Mouse (Mus musculus) kidney, postnatal 0 days (tissue): ENCODE data around the gene Gtf2a1l. TPM values are rescaled to one million over a fixed set of nuclear protein-coding genes. Genes with fewer than 3 reads are reported as not detected.

Source experiments
- ATAC-seq: fragments of 200-750 bp; cut with Nextera tagmentation; replicated peaks from 2 replicates; pipeline ENCODE4 v1.8.0; 2017; ENCODE audit warnings: low read depth, moderate number of reproducible peaks, moderate TSS enrichment, moderate library complexity; ENCODE audit not compliant: low FRiP score
- DNase-seq: peaks from one replicate; pipeline ENCODE4 v3.0.0-alpha.2; 2016; ENCODE audit warnings: low spot score
- H3K27ac ChIP-seq: fragments of 300-500 bp; sonication (generic); 2 replicates; pipeline ENCODE4 v1.5.1; 2014; ENCODE audit warnings: mild to moderate bottlenecking
- H3K27me3 ChIP-seq: fragments of 300-500 bp; sonication (generic); 2 replicates; pipeline ENCODE4 v1.6.1; 2014; ENCODE audit warnings: low read length, mixed read lengths; ENCODE audit not compliant: insufficient read depth
- H3K36me3 ChIP-seq: fragments of 300-500 bp; sonication (generic); 2 replicates; pipeline ENCODE4 v1.6.1; 2014; ENCODE audit warnings: low read length, mixed read lengths; ENCODE audit not compliant: insufficient read depth
- H3K4me1 ChIP-seq: fragments of 300-500 bp; sonication (generic); replicated peaks from 2 replicates; pipeline ENCODE4 v1.6.1; 2014; ENCODE audit warnings: antibody characterized with exemption, low read length, mixed read lengths; ENCODE audit not compliant: insufficient read depth
- H3K4me2 ChIP-seq: fragments of 300-500 bp; sonication (generic); 2 replicates; pipeline ENCODE4 v1.6.1; 2014; ENCODE audit warnings: mild to moderate bottlenecking, low read length, moderate library complexity, mixed read lengths
- H3K4me3 ChIP-seq: fragments of 300-500 bp; sonication (generic); replicated peaks from 2 replicates; pipeline ENCODE4 v1.5.1; 2014; ENCODE audit warnings: low read depth, low read length
- H3K9ac ChIP-seq: fragments of 300-500 bp; sonication (generic); 2 replicates; pipeline ENCODE4 v1.6.1; 2014; ENCODE audit warnings: low read depth, low read length
- H3K9me3 ChIP-seq: fragments of 300-500 bp; sonication (generic); replicated peaks from 2 replicates; pipeline ENCODE4 v1.6.1; 2016; ENCODE audit warnings: low read length, inconsistent platforms, mixed read lengths
- CTCF ChIP-seq: IDR thresholded peaks from 2 replicates; pipeline ENCODE4 v1.5.1; 2016; ENCODE audit warnings: antibody characterized with exemption, low read depth, mild to moderate bottlenecking, moderate library complexity
- WGBS: fragments of 180-500 bp; shearing (Covaris S2); extraction: QIAGEN DNeasy Blood & Tissue Kit; methylation state at CpG from one replicate; pipeline ENCODE4 v1.1.7; 2014; 5-methylcytosine and 5-hydroxymethylcytosine counted together
- polyA plus RNA-seq: library from polyadenylated mRNA; unstranded; fragments of >200 nt; fragmentation: Nextera tagmentation; extraction: Ambion mirVana; gene quantifications from 2 replicates; pipeline ENCODE4 v1.2.1, GENCODE M21; 2015

The Gtf2a1l gene
- polyA plus RNA-seq = 0.14 TPM in 1 of 2 replicates, not detected in the other

DNA sequence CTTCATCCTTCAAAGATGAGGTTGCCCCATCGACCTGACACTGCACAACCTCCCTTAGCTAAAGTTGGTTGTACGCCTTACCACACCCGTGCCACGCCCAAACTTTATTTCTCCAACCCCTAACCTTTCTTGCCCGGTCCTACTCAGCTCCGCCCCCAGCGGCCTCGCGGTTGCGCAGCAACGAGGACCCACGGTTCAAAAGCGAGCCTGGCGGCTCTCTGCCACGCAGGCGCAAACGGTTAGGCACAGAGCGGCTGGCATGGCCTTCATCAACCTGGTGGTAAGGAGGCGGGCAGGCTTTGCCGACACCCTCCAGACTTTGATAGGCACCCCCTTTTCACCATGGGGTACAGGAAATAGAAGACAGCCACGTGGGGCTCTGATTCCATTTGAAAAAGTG, at the start of gene Gtf2a1l:
Gtf2a1l (plus strand) TSS at position 209 of the 400 bp plus-strand sequence.
- Histone ChIP-seq H3K36me3 (no peaks in the 10 kb centered on the region), H3K9ac (no peak within 1 kb of the TSS), H3K27me3 (no peaks in the 10 kb centered on the region), H3K9me3 (no peaks in the 10 kb centered on the region), H3K27ac (no peak within 1 kb of the TSS), H3K4me2 (peak within 1 kb of the TSS; percentile 27), H3K4me3 (no peak within 1 kb of the TSS), H3K4me1 (no peaks in the 10 kb centered on the region)
- peak; percentile 20; the same call in 1 of the 2 replicates for TF ChIP-seq CTCF
- WGBS = 33% methylated on average over 21 of the region's 21 CpGs
- no peak for DNase-seq
- ATAC-seq = 0 out of 2 replicates have a peak, but pooled peaks have one; percentile 25

DNA sequence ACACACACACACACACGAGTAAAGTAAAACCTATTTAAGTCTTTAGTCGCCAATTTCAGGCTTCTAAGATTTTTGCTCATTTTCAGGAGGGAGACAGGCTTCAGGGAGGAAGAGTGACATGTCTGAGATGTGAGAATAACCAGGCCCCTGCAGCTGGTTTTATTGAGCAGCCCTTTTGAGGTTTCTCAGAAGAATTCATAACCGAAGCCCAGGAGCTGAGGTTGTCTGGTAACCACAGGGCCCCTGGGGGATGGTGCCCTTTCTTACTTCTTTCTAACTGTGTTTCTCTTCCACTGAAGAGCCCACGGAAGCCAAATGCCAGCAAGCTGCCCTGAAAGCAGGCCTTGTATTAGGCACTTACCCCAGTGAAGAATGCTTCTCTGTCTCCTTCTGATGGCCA, 47.5 kb upstream of the Gtf2a1l start:
- Histone ChIP-seq H3K27me3 (no peaks in the 10 kb centered on the region), H3K4me1 (no peaks in the 10 kb centered on the region; the same call in 1 of the 2 replicates), H3K9me3 (no peaks in the 10 kb centered on the region), H3K4me2 (no peak overlapping the region), H3K4me3 (no peak overlapping the region), H3K36me3 (no peaks in the 10 kb centered on the region), H3K27ac (no peak overlapping the region), H3K9ac (no peak overlapping the region)
- TF ChIP-seq CTCF = no peak
- 89% methylated on average over 4 of the region's 4 CpGs for WGBS
- ATAC-seq = no peak
- no peak for DNase-seq

DNA sequence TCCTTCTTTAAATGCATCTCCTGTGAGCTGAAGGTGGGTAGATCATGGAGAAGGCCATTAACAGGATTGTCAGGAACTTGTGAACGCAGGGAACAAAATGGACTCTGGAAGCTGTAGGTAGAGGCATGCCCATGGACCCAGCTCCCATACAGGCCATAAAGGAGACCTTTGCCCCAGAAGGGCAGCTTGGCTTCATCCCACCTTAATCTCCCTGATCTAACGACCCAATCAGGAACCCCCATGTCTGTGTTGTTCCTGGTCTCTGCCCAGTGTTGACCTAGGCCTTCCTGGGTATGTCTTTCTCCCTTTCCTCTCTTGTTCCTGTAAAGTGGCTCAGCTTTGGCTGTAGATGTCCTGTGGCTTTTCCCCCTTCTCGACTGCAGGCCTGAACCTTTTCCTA, 47.1 kb upstream of the Gtf2a1l start:
- Histone ChIP-seq H3K9ac (no peak overlapping the region), H3K4me1 (no peaks in the 10 kb centered on the region; the same call in 1 of the 2 replicates), H3K4me3 (no peak overlapping the region), H3K27ac (no peak overlapping the region), H3K4me2 (no peak overlapping the region), H3K27me3 (no peaks in the 10 kb centered on the region), H3K36me3 (no peaks in the 10 kb centered on the region), H3K9me3 (no peaks in the 10 kb centered on the region)
- no peak for DNase-seq
- 91% methylated on average over 3 of the region's 3 CpGs for WGBS
- no peak for ATAC-seq
- no peak for TF ChIP-seq CTCF

DNA sequence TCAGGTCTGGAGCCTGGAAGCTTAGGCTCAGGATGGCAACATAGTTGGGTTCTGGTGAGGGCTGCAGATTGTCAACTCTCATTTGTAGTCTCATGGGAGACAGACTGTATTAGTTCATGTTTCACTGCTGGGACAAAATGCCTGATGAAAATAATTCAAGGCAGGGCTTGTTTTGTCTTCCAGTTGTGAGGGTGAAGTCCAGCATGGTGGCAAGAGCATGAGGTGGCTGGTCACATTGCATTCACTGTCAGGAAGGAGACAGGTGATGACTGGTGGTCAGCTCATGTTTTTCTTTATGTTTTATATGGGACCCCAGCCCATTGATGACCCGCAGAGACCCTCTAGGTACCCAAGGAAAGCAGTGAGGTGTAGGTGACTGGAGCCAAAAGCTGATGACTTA, 45.7 kb upstream of the Gtf2a1l start:
- WGBS = 88% methylated on average over 1 of the region's 1 CpGs
- no peak overlapping the region for H3K9ac ChIP-seq
- H3K4me2 ChIP-seq = no peak overlapping the region
- H3K4me1 ChIP-seq = peaks cover 8% of the 10 kb centered on the region; the same call in 1 of the 2 replicates
- no peaks in the 10 kb centered on the region for H3K27me3 ChIP-seq
- no peak overlapping the region for H3K4me3 ChIP-seq
- ATAC-seq (no peak), DNase-seq (no peak)
- H3K9me3 ChIP-seq = no peaks in the 10 kb centered on the region
- TF ChIP-seq CTCF = no peak
- H3K36me3 ChIP-seq = no peaks in the 10 kb centered on the region
- H3K27ac ChIP-seq = no peak overlapping the region

DNA sequence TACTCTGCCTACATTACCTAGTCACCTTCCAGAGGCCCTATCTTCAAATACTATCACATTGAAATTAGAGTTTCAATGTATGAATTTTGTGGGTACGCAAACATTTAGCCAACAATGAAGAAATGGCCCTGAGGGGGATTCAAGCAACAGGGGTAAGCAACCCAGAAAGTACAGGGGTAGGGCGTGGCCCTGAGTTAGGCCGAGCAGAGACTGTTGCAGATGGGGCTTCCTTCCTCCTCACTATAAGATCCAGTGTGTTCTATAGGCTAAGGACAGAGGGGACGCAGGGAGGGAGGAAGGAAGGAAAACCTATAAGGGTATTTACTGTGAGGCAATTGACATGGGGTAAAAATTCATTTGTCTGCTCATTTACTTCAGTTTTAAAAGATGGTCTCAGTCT, 44.1 kb upstream of the Gtf2a1l start:
- no peak overlapping the region for H3K9ac ChIP-seq
- no peaks in the 10 kb centered on the region for H3K36me3 ChIP-seq
- no peak for ATAC-seq
- peaks cover 13% of the 10 kb centered on the region; the same call in 1 of the 2 replicates for H3K4me1 ChIP-seq
- H3K27ac ChIP-seq = no peak overlapping the region
- WGBS = 86% methylated on average over 4 of the region's 4 CpGs
- no peak overlapping the region for H3K4me3 ChIP-seq
- H3K4me2 ChIP-seq = no peak overlapping the region
- no peak for DNase-seq
- H3K9me3 ChIP-seq = no peaks in the 10 kb centered on the region
- TF ChIP-seq CTCF = no peak
- H3K27me3 ChIP-seq = no peaks in the 10 kb centered on the region

DNA sequence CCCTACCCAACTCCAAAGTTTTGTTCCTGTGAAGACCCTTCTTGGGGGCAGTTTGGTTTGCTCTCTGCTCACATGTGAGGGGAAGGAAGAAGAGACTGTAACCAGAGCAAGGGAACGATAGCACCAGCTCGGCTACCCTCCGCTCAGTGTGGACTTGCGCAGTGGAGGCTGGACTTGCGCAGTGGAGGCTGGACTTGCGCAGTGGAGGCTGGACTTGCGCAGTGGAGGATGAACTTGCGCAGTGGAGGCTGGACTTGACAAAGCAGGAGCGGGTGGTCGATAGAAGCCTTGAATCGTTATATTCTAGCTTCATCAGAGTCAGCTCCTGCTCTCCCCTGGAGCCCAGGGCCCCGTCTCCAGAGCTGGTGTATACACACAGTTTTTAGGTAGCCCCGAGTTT, 43.1 kb upstream of the Gtf2a1l start:
- H3K27ac ChIP-seq = peak overlapping the region; percentile 88
- peaks cover 23% of the 10 kb centered on the region for H3K4me1 ChIP-seq
- H3K4me3 ChIP-seq = no peak overlapping the region
- DNase-seq (no peak), ATAC-seq (no peak)
- WGBS = 88% methylated on average over 13 of the region's 13 CpGs
- TF ChIP-seq CTCF = no peak
- no peak overlapping the region for H3K4me2 ChIP-seq
- H3K9ac ChIP-seq = no peak overlapping the region
- no peaks in the 10 kb centered on the region for H3K27me3 ChIP-seq
- no peaks in the 10 kb centered on the region for H3K36me3 ChIP-seq
- H3K9me3 ChIP-seq = no peaks in the 10 kb centered on the region

DNA sequence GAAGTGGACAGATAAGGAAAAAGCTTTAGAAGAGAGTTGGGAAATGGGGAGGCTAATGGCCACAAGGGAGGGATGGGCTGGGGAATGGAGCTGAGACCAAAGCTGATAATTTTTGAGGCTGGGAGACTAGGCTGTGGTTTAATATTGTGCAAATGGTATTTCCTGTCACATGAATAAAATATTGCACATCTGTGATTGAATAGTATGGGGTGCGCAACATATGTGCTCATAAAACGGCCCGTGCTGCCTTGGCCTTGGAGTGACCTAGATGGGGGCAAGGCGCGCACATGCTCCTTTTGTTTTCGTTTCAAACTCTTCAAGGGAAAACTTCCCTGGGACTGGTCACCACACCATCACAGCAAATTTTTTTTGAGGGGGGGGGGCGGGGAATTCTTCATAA, 42.5 kb upstream of the Gtf2a1l start:
- WGBS = 40% methylated on average over 7 of the region's 7 CpGs
- peaks cover 24% of the 10 kb centered on the region for H3K4me1 ChIP-seq
- H3K9me3 ChIP-seq = no peaks in the 10 kb centered on the region
- no peak overlapping the region for H3K9ac ChIP-seq
- no peaks in the 10 kb centered on the region for H3K36me3 ChIP-seq
- H3K4me3 ChIP-seq = no peak overlapping the region
- H3K27me3 ChIP-seq = no peaks in the 10 kb centered on the region
- DNase-seq (peak; percentile 65), ATAC-seq (0 out of 2 replicates have a peak, but pooled peaks have one; percentile 4)
- peak overlapping the region; percentile 88 for H3K27ac ChIP-seq
- TF ChIP-seq CTCF = no peak
- peak overlapping the region; percentile 47 for H3K4me2 ChIP-seq
